Mouse (Mus musculus): ENCODE measurements around the gene Gm10272. TPM values are rescaled to one million over a fixed set of nuclear protein-coding genes. Genes with fewer than 3 reads are reported as not detected.

Gm10272 gene
- polyA plus RNA-seq, 1 experiment: not detected

DNA sequence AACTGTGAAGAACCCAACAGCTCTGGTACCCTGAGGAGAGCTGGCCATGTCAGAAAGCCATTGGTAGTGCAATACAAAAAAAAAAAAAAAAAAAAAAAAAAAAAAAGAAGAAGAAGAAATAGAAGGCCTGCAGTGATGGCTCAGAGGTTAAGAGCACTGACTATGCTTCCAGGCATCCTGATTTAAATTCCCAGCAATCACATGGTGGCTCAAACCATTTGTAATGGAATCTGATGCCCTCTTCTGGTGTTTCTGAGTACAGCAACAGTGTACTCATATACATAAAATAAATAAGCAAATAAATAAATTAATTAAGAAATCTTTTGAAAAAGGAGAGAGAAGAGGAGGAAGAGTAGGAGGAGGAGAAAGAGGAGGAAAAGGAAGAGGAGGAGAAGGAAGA is 47.0 kb downstream of the Gm10272 start:
- no peaks in the 10 kb centered on the region for H3K36me3 ChIP-seq (ENCODE audit: control insufficient read depth, insufficient read depth, low read length)
- TF ChIP-seq POLR2A (IDR thresholded peaks at IDR 0.05; ENCODE audit: low read depth, low read length) (no peak), CTCF (IDR thresholded peaks at IDR 0.05; ENCODE audit: extremely low read depth, insufficient read depth, insufficient read length, insufficient replicate concordance) (no peak)
- no peaks in the 10 kb centered on the region for H3K4me1 ChIP-seq (ENCODE audit: control insufficient read depth, insufficient read depth, insufficient read length)
- H3K27ac ChIP-seq (ENCODE audit: insufficient read depth, low read length): no peak overlapping the region
- no peak overlapping the region for H3K4me3 ChIP-seq (ENCODE audit: extremely low read depth, insufficient read depth, insufficient read length)
- no peaks in the 10 kb centered on the region for H3K27me3 ChIP-seq (ENCODE audit: control insufficient read depth, insufficient read depth, low read length)
- DNase-seq (ENCODE audit: low read depth in 1 of 2, low spot score in 2 of 2): no peak

Other genes starting within 250 kb of the Gm10272 start
- 21.1 and 25.6 TPM in 2 replicates for gene Fam207a, start 190.8 kb upstream of the Gm10272 start, polyA plus RNA-seq (2012; rRNA removed)
- gene Itgb2, start 176.4 kb upstream of the Gm10272 start, polyA plus RNA-seq (2012; rRNA removed): 154 and 176 TPM in 2 replicates
- gene Pttg1ip, start 124.9 kb upstream of the Gm10272 start, polyA plus RNA-seq (2012; rRNA removed): 63.4 and 65.3 TPM in 2 replicates
- 131 and 154 TPM in 2 replicates for gene Sumo3, start 100.5 kb upstream of the Gm10272 start, polyA plus RNA-seq (2012; rRNA removed)
- gene Gm49325, start 100.4 kb upstream of the Gm10272 start, polyA plus RNA-seq (2012; rRNA removed): not detected in 2 replicates
- 31.4 and 34.0 TPM in 2 replicates for gene Ube2g2, start 84.4 kb upstream of the Gm10272 start, polyA plus RNA-seq (2012; rRNA removed)
- 0.55 and 1.1 TPM in 2 replicates for gene Tspear, start 20.1 kb upstream of the Gm10272 start, polyA plus RNA-seq (2012; rRNA removed)
- gene Gm19402, start 15.9 kb upstream of the Gm10272 start, polyA plus RNA-seq (2012; rRNA removed): not detected in 2 replicates
- gene Gm9508, start 9.4 kb upstream of the Gm10272 start, polyA plus RNA-seq (2012; rRNA removed): not detected in 2 replicates
- gene Gm10024, start 4.8 kb downstream of the Gm10272 start, polyA plus RNA-seq (2012; rRNA removed): not detected in 2 replicates
- 0.39 TPM in 1 of 2 replicates, not detected in the other for gene Gm10142, start 9.2 kb downstream of the Gm10272 start, polyA plus RNA-seq (2012; rRNA removed)
- not detected in 2 replicates for gene Krtap12-1, start 14.0 kb downstream of the Gm10272 start, polyA plus RNA-seq (2012; rRNA removed)
- gene Gm10100, start 19.9 kb downstream of the Gm10272 start, polyA plus RNA-seq (2012; rRNA removed): not detected in 2 replicates
- gene Gm18596, start 36.0 kb downstream of the Gm10272 start, polyA plus RNA-seq (2012; rRNA removed): not detected in 2 replicates
- gene Gm9736, start 44.7 kb downstream of the Gm10272 start, polyA plus RNA-seq (2012; rRNA removed): not detected in 2 replicates
- not detected in 2 replicates for gene Gm3233, start 53.1 kb downstream of the Gm10272 start, polyA plus RNA-seq (2012; rRNA removed)
- gene Gm3238, start 64.7 kb downstream of the Gm10272 start, polyA plus RNA-seq (2012; rRNA removed): not detected in 2 replicates
- not detected in 2 replicates for gene Gm7138, start 70.3 kb downstream of the Gm10272 start, polyA plus RNA-seq (2012; rRNA removed)
- gene Gm3250, start 75.9 kb downstream of the Gm10272 start, polyA plus RNA-seq (2012; rRNA removed): not detected in 2 replicates
- gene Gm7137, start 81.6 kb downstream of the Gm10272 start, polyA plus RNA-seq (2012; rRNA removed): not detected in 2 replicates
- not detected in 2 replicates for gene Gm9639, start 88.5 kb downstream of the Gm10272 start, polyA plus RNA-seq (2012; rRNA removed)
- not detected in 2 replicates for gene Gm19668, start 92.5 kb downstream of the Gm10272 start, polyA plus RNA-seq (2012; rRNA removed)
- not detected in 2 replicates for gene Gm9507, start 105.2 kb downstream of the Gm10272 start, polyA plus RNA-seq (2012; rRNA removed)
- not detected in 2 replicates for gene Gm2696, start 108.1 kb downstream of the Gm10272 start, polyA plus RNA-seq (2012; rRNA removed)
- gene Krtap10-4, start 120.5 kb downstream of the Gm10272 start, polyA plus RNA-seq (2012; rRNA removed): not detected in 2 replicates
- gene Krtap10-10, start 129.3 kb downstream of the Gm10272 start, polyA plus RNA-seq (2012; rRNA removed): not detected in 2 replicates
- gene Gm36176, start 140.2 kb downstream of the Gm10272 start, polyA plus RNA-seq (2012; rRNA removed): not detected in 2 replicates
- gene Gm10318, start 146.2 kb downstream of the Gm10272 start, polyA plus RNA-seq (2012; rRNA removed): not detected in 2 replicates
- gene Gm3285, start 155.3 kb downstream of the Gm10272 start, polyA plus RNA-seq (2012; rRNA removed): 0.09 TPM in 1 of 2 replicates, not detected in the other
- 0.70 and 1.2 TPM in 2 replicates for gene Lrrc3, start 195.9 kb downstream of the Gm10272 start, polyA plus RNA-seq (2012; rRNA removed)